Mouse (Mus musculus) splenic B cell, adult 2 months (primary cell): Measurements from ENCODE around the gene Map3k9.

ENCODE experiments used
- DNase-seq: peaks from one replicate; pipeline ENCODE4 v3.0.0-alpha.2; 2011; ENCODE audit warnings: low read depth, low spot score
- H3K27me3 ChIP-seq: 2 replicates; pipeline ENCODE4 v1.6.1; 2012; ENCODE audit warnings: mild to moderate bottlenecking, low read length, moderate library complexity, mixed read lengths; ENCODE audit not compliant: control insufficient read depth, poor library complexity, insufficient read depth, severe bottlenecking
- H3K36me3 ChIP-seq: 2 replicates; pipeline ENCODE4 v1.6.1; 2012; ENCODE audit warnings: mild to moderate bottlenecking, low read length, moderate library complexity, mixed read lengths; ENCODE audit not compliant: control insufficient read depth, poor library complexity, insufficient read depth, severe bottlenecking

The Map3k9 gene

DNA sequence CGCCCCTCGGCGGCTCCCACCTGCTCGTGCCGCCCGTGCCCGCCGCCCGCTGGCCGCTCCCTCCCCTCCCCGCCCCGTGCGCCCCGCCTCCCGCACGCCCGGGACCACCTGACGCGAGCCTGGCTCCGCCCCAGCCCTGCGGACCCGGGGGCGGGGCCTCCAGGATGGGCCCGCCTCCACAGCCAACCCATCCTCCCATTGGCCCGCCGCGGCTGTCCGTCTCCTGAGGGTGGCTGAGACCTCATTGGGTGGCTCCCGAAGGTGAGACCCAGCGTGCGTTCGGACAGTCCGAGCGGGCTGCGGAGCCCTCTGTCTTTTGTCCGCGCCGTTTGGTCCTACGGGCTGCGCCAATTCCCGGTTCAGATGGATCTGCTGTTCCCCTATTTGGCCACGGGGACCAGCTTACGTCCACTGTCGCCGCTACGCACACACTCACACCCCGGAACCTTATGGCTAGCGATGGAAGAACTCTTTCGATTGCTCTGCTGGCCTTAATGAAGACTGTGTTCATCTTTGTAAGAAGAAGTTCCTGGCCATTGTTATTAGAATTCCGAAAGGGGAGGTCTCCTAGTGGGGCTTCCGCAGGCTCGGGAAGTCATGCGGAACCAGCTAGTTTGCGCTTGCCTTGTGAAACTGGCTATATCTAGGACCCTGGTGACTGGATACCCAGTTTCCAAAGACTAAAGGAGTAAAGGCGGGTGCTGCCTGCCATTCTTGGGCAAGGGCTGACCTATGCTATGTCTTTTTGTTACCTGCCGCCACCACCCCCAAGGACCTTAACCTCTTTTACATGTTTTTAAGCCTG lies at the start of gene Map3k9:
Map3k9 (minus strand) TSS at position 71 of the 805 bp plus-strand sequence.
- no peaks in the 10 kb centered on the region for H3K36me3 ChIP-seq
- peak; percentile 95 for DNase-seq

DNA sequence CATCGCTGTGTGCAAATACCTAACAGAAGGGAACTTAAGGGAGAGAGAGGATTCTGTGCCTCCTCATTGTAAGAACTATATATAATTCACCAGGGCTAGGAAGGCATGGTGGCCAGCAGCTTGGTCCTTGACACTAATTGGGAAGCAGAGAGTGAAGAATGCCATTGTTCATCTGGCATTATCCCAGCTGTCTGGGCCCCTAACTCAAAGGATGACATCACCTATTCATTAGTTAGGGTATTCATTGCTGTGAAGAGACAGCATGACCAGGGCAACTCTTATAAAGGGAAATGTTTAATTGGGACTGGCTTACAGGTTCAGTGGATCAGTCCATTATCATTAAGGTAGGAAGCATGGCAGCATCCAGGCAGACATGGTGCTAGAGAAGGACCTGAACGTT lies 47.4 kb upstream of the Map3k9 start:
- Histone ChIP-seq H3K36me3 (no peaks in the 10 kb centered on the region), H3K27me3 (no peaks in the 10 kb centered on the region)
- DNase-seq, result no peak

More for the DNA sequence above, at the start of gene Map3k9:
- H3K27me3 ChIP-seq, result no peaks in the 10 kb centered on the region

DNA sequence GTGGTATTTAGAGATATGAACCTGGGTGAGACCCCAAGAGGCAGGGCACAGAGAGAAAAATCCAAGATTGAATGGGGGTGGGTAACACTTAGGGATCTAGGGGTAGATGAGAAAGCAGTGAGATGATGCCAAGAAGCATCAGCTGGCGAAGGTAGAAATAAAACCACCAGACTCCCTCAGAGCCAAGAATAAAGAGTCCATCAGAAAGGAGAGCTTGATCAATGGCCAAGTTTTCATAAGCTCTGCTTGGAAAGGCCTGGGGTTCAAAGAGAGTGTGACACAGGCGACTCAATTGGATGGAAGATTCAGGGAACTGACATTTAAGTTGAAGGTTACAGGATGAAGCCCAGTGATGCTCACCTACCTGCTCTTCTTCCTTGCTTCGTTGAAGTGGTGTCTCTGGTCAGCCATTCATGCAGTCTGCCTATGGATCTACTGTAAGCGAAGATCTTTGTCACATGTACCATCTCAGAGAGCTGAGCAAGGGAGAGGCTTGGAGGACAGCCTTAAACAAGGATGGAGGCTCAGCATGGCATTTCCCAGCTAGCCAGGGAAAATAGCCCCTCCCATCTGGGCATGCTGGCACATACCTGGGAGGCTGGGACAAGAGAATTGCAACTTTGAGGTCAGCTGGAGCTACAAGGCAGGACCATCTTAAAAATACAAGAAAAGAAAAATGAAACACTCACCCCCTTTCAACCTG lies 42.0 kb upstream of the Map3k9 start:
- Histone ChIP-seq H3K36me3 (no peaks in the 10 kb centered on the region), H3K27me3 (no peaks in the 10 kb centered on the region)
- no peak for DNase-seq

DNA sequence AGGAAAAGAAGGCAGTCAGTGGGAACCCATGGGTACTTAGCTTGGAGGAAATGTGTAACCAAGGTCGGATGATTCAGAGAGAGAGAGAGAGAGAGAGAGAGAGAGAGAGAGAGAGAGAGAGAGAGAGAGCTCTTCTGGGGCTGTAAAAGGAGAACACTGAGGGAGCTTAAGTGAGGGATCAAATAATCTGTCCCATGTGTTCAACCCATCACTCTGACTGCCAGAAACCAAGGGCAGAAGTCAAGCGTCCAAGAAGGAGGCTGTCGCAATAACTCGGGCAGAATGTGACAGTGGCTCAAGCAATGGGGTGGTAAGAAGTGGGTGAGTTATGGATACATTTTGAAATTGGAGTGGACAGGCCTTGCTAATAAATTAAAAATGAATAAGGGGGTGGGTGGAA lies 41.2 kb upstream of the Map3k9 start:
- Histone ChIP-seq H3K36me3 (no peaks in the 10 kb centered on the region), H3K27me3 (no peaks in the 10 kb centered on the region)
- DNase-seq, result no peak

DNA sequence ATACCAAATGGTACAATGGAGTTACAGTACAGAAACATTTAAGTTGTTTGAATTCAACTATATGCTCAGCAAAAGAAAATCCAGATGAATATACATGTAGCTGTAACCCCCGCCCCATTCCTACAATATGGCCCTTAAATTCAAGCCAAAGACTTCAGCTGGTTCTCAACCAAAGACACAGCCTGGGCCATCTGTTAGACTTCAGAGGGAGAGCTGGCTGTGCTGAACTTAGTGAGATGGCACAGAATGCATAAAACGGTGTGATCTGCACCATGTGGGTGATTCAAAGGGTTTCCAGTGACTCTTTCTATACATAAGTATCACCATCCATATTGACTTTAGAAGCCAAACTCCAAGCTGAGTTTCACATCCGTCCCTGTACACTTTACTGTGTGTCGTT lies 39.7 kb upstream of the Map3k9 start:
- Histone ChIP-seq H3K36me3 (no peaks in the 10 kb centered on the region), H3K27me3 (no peaks in the 10 kb centered on the region)
- no peak for DNase-seq

DNA sequence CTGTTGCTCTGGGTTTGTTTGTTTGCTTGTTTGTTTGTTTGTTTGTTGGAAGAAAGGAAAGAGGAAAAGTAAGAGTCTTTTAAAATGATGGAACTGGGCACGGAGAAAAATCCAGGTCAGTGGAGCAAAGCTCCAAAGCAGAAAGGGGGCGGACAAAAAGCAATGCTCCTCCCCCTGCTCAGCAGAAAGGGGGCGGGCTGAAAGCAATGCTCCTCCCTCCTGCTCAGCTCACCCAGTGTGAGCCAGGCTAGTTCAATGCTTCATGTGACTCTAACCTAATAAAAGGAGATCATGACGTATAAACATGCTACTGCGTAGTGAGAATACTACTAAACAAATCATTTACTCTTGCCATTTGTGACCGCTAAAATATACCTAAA lies 36.1 kb upstream of the Map3k9 start:
- H3K36me3 ChIP-seq, result no peaks in the 10 kb centered on the region
- DNase-seq, result no peak

DNA sequence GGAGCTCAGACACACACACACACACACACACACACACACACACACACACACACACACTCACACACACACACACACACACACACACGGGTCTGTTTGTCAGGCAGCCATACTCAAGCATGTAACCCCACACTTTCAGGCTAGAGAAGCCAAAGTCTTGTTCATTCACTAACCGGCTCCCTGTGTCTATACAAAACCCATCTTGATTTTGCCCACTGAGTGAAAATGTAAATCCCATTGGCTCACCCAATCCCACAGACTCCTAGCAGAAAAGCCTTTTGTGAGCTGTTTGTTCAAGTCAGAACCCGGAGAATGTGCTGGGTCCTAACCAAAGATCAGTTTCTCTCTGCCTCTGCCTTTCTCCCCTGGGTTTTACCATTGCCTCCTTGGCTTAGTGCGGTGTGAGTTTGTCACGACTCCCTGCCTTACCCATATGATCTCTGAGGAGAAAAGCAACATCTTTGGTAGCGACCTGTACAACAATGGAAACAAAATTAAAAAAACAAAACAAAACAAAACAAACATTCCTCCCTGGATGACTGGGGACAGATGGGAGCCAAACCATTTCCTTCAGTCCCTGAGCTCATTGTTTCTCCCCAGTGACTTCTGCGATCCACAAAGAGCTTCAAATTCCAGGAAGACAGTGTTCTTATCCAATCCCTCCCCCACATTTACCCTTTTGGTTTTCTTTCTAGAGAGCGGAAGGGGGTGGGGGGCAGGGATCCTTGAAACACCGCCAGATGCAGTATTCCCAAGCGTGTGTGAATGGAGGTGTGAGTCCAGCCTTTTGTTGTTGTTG lies 35.6 kb upstream of the Map3k9 start:
- Histone ChIP-seq H3K36me3 (no peaks in the 10 kb centered on the region), H3K27me3 (no peaks in the 10 kb centered on the region)
- no peak for DNase-seq

More for the DNA sequence above, 36.1 kb upstream of the Map3k9 start:
- no peaks in the 10 kb centered on the region for H3K27me3 ChIP-seq

DNA sequence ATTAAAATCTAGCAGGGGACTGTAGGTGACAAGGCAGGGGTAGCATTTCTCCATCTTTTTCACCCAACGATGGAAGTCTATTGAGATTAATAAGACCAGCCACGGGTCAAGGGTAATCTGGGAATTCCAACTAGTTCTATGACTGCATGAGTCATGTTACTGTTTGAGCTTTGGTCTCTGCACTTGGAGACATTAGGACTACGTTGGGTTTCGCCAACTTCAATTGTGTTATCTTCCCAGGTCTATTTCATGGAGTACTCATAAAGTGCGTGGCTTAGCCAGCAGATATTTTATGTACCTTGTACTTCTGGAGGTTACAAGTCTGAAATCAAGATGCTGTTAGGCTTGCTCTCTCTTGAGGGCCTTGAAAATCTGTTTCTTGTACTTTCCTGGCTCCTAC lies 33.8 kb upstream of the Map3k9 start:
- no peak for DNase-seq
- Histone ChIP-seq H3K27me3 (no peaks in the 10 kb centered on the region), H3K36me3 (no peaks in the 10 kb centered on the region)

DNA sequence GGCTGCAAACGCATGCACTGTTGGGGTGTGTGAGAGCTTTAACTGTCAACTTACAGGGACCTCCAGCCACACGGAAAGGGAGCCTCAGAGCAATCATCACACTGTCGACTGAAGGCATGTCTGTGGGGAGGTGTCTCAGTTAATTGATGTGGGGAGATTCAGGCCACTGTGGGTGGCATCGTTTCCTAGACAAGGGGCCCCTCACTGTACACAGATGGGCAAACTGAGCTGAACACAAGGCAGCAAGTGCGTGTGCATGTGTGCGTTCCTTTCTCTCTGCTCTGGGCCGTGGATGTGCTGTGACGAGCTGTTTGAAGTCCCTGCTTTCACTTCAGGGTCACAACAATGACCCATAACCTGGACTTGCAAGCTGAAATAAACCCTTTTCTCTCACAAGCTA lies 29.4 kb upstream of the Map3k9 start:
- no peaks in the 10 kb centered on the region for H3K27me3 ChIP-seq
- H3K36me3 ChIP-seq, result no peaks in the 10 kb centered on the region
- DNase-seq, result no peak

DNA sequence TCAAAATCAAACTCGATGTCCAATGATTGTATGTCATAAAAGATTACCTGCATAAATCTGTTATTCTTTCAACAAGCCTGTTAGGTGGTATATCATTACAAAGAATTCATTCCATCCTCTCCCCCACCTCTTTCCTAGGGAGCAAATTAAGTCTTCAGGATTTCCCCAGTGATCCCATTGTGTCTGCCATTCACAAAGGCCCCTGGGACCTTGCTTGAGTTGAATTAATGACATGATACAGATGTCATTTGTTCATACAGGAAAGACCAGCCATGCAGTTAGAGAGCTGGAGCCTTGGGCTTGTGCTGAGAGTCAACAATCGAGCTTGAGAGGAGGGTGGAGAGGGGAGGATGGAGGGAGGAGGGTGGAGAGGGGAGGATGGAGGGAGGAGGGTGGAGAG lies 27.6 kb upstream of the Map3k9 start:
- Histone ChIP-seq H3K27me3 (no peaks in the 10 kb centered on the region), H3K36me3 (no peaks in the 10 kb centered on the region)
- no peak for DNase-seq

DNA sequence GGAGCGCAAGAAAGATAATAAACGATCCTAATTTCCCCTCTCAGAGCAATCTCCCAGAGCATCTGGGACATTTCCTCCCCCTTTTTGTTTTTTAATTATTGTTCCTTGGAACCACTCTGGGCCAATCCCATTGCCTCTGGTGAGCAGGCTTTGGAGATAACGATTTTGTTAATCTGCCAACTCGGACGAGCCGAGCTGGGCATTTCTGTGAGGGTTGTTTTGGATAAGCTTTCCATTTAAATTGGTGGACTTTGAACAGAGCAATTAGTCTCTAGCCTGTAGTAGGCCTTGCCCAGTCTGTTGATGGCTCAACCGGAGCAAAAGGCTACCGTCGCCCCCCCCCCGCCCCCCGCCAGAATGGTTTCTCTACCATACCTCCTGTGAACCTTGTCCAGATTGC lies 27.0 kb upstream of the Map3k9 start:
- no peaks in the 10 kb centered on the region for H3K27me3 ChIP-seq
- no peak for DNase-seq

DNA sequence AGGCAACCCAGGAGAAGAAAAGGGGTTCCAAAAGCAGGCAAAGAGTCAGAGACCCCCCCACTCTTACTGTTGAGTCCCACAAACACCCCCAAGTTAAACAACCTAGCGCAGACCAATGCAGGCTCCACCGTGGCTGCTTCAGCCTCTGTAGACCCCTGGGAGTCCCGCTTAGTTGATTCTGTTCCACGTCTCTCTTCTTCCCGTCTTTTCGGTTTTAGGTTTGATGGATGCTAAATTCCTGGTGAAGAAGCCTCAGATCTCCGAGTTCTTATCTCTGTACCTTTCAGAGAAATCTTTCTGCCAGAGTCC lies 26.5 kb upstream of the Map3k9 start:
- DNase-seq, result no peak
- no peaks in the 10 kb centered on the region for H3K36me3 ChIP-seq
- H3K27me3 ChIP-seq, result no peaks in the 10 kb centered on the region

More for the DNA sequence above, 27.0 kb upstream of the Map3k9 start:
- H3K36me3 ChIP-seq, result no peaks in the 10 kb centered on the region

DNA sequence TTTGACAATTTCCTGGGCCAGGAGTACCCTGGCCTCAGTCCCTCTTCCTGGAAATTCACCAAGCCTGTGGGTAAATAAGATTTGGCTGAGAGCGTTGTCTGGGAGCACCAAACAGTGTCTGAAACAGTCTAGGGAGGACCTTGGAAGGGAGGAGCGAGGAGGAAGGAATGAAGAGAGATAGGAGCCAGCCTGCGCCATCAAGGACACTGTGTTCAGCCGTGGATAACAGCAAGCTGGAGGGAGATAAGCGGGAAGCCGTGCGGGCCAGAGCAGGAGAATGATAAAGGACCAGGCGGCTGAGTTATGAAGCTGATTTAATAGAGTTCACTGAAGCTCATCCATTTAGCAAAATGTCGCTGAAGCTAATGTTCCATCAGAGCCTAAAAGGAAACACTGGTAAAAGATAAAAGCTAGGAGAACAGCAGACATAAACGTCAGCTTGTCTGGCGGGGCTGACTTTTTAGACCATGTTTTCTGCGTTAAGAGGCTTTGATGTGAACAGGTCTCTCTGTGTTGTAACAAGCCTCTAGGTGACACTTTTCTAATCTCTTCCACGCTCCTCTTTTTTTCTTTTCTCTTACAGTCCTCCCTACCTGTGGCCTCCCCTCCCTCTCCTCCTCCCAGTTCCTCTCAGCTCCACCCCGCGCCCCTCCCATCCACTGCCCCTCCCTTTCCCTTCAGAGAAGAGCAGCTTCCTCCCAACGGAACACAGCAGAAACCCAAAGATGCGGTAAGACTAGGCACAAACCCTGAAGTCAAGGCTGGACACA lies 26.0 kb upstream of the Map3k9 start:
- peak; percentile 32 for DNase-seq
- H3K36me3 ChIP-seq, result no peaks in the 10 kb centered on the region
- H3K27me3 ChIP-seq, result no peaks in the 10 kb centered on the region

DNA sequence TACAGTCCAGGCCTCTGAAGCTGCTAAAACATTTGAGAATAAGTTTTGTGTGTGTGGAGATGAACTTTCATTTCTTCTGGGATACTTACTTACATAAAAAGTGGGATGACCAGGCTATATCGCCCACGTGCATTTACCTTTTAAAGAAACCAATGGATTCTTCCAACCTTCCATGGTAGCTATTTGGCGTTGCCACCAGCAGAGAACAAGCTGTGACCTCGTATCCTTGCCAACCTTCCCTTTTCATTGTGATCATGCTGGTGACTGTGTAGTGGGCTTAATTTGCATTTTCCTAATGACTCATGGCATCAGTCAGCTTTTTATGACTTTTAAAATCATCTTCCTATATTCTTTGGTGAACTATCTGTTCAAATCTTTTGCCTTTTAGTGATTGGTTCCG lies 25.1 kb upstream of the Map3k9 start:
- H3K27me3 ChIP-seq, result no peaks in the 10 kb centered on the region
- no peaks in the 10 kb centered on the region for H3K36me3 ChIP-seq
- DNase-seq, result no peak
